Mouse (Mus musculus) cerebral cortex, adult 2 months (tissue): ENCODE results near the gene Utrn.

Source experiments
- WGBS: fragments of 180-500 bp; shearing (Covaris S2); methylation state at CpG from one replicate; pipeline ENCODE4 v1.1.7; 2018; 5-methylcytosine and 5-hydroxymethylcytosine counted together

Utrn gene

DNA sequence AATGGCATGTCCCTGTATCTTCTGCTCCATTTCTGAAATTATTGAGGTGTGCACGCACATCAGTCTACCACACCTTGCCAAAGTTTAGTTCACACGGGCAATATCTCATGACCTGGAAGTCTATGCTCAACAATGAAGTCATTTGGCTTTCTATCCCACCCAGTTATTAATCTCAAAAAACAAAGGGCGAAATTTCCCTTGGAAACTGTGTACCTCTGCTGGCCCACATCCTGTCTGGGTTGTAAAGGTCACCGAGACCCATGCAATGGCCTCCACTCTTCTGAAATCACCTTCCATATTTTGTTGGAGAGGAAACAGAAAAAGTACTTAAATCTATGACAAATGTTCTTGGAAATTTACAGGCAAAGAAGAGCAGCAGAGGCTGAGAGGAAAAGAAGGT is 70.9 kb downstream of the Utrn start:
- 89% methylated on average over 4 of the region's 4 CpGs for WGBS

DNA sequence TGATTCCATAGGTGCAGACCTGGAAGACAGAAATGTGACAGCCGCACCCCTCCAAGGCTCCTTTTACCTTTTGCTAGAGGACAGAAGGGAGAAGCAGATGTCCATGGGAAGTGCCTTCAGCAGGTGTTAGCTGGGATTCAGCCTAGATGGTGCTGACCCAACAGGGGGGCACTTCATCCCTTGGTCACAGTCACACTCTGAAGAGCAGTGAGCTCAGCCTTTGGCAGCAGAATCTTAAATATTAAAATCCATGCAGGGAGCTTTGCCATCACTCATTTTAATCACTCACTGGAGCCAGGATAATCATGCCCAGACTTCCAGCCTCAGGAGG is 72.7 kb downstream of the Utrn start:
- WGBS: 85% methylated on average over 1 of the region's 1 CpGs

GRCm38 (mm10) chr10:12795796-12796509 is 73.2 kb downstream of the Utrn start:
- 63% methylated on average over 8 of the region's 8 CpGs for WGBS

DNA sequence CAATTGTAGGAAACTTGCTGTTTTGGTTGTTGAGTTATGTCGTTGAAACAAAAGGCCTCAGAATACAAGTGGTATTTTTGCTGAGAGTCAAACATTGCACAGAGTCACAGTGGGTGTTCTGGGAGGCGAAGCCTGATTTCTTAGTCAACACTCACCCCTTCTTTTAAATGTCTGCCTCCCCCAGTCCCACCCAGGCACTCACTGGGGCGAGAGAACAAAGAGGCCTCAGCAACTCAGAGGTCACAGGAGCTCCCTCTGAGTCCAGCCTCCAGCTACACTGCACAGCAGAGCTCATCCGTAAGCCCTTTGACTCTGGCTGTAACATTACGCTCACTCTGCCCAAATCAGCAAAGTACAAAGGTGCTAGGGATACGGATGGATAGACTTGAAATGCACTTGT is 77.1 kb downstream of the Utrn start:
- WGBS: 55% methylated on average over 6 of the region's 6 CpGs

DNA sequence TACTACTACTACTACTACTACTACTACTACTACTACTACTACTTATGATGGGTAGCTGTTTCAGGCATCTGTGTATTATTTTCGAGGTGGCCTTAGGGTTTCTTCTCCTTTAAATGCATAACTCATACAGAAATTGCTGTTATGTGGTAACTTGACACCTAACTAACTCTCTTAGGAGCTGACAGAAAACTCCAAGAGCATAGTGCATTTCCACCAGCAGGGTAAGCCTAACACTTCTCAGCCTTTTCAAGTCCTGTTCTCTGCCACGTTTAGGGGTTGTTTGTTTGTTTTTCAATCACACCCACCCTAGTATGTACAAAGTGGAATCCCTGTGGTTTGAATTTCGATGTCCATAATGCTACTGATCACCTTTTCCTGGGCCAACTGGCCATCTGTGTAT is 78.3 kb downstream of the Utrn start:
- 80% methylated on average over 3 of the region's 3 CpGs for WGBS

- WGBS: 91% methylated on average over 1 of the region's 1 CpGs
Observed at GRCm38 (mm10) chr10:12788529-12788928, 80.6 kb downstream of the Utrn start.

- 73% methylated on average over 6 of the region's 6 CpGs for WGBS
Observed at GRCm38 (mm10) chr10:12787965-12788364, 81.2 kb downstream of the Utrn start.

GRCm38 (mm10) chr10:12785299-12785698 is 83.9 kb downstream of the Utrn start:
- 92% methylated on average over 5 of the region's 5 CpGs for WGBS

- 79% methylated on average over 4 of the region's 4 CpGs for WGBS
Observed at GRCm38 (mm10) chr10:12781381-12781907, 87.7 kb downstream of the Utrn start.

- 66% methylated on average over 6 of the region's 6 CpGs for WGBS
Observed at GRCm38 (mm10) chr10:12773178-12773577, 96.0 kb downstream of the Utrn start.

GRCm38 (mm10) chr10:12771511-12771910 is 97.7 kb downstream of the Utrn start:
- 84% methylated on average over 2 of the region's 2 CpGs for WGBS

DNA sequence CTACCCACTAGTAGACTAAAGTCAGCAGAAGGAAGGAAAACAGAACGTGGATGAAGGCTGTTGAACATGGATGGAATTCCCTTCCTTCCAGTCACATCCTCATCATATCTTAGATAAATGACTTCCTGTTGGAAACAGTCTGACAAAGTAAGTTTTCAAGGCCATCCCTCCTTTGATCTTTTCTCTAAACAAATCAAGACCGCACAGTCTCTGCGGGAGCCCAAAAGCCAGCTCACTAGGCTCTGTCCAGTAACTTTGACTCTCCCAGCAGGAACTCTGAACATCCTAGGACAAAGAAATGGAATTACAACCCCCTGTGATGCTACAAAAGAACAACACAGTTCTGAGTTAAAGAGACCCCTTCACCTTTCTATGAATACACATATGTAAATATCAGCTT is 106.5 kb downstream of the Utrn start:
- 79% methylated on average over 3 of the region's 3 CpGs for WGBS

GRCm38 (mm10) chr10:12758702-12758988 is 110.5 kb downstream of the Utrn start:
- 53% methylated on average over 6 of the region's 6 CpGs for WGBS

- 23% methylated on average over 5 of the region's 5 CpGs for WGBS
Observed at GRCm38 (mm10) chr10:12757943-12758701, 111.0 kb downstream of the Utrn start.

GRCm38 (mm10) chr10:12756692-12757091 is 112.5 kb downstream of the Utrn start:
- 86% methylated on average over 4 of the region's 4 CpGs for WGBS

GRCm38 (mm10) chr10:12754911-12755310 is 114.3 kb downstream of the Utrn start:
- 93% methylated on average over 2 of the region's 2 CpGs for WGBS

DNA sequence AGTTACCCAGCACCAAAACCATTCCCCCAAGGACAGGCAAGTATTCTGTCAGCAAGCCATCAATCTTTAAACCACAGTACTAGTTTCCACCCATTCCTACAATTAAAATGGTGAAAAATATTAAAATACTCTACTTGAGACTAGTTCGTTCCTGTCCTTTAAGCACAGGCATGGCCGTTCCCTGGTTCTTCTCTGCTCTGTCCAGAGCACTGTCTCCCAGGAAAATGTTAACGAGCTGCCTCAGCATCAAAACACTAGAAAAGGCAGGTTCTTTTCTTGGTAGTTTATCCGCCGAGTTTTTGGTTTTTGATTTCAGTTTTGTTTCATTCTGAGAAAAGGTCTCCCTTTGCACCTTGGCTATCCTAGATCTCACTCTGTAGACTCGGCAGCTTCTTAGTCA is 115.0 kb downstream of the Utrn start:
- 83% methylated on average over 6 of the region's 6 CpGs for WGBS

DNA sequence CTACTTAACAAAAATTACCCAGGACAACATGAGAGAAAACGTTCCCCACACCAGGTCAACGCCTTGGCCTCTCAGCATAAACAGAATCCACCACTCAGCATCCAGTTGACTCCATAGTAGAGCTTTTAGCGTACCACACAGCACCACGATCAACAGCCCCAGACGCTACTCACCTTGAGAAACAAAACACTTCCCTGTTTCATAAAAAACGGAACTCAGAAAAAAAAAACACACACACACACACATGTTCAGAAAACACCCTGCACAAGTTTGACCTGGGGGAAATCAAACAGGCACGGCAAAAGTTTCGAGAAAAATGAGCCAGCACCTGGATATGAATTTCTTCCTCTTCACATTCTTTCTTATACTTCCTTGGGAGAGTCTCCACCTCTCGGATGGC is 125.4 kb downstream of the Utrn start:
- WGBS: 90% methylated on average over 9 of the region's 9 CpGs

DNA sequence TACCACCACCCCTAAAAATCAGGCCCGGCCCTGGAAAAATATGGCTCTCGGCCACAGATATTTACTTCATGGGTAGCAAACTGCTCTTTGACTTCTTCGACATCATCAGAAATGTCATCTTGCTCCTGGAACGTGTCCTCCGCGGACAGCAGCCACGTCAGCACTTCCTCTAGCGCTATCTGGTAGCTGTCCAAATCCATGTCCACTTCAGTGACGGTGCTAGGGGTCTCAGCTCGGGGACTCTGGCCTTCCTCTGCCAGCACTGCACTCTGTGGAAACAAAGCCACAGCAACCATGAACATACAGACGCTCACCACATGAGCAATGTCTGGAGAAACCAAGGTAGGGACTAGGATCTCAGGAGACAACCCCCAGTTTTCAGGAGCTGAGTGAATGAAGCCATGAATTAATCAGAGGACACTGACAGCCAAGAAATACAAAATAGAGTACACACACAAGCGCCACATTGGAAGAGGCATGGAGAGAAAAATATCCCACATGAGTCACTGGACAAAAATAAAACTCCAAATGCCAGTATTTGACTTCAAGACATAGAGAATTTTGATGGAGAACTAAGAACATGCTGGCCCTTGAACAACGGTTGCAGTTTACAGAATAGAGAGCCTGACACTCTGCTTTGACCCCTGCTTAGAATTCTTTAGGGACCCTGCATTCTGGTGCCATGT is 129.7 kb downstream of the Utrn start:
- WGBS: 72% methylated on average over 13 of the region's 13 CpGs

GRCm38 (mm10) chr10:12737926-12738325 is 131.2 kb downstream of the Utrn start:
- 79% methylated on average over 9 of the region's 9 CpGs for WGBS

- WGBS: 60% methylated on average over 18 of the region's 18 CpGs
Observed at GRCm38 (mm10) chr10:12736861-12737835, 132.0 kb downstream of the Utrn start.

DNA sequence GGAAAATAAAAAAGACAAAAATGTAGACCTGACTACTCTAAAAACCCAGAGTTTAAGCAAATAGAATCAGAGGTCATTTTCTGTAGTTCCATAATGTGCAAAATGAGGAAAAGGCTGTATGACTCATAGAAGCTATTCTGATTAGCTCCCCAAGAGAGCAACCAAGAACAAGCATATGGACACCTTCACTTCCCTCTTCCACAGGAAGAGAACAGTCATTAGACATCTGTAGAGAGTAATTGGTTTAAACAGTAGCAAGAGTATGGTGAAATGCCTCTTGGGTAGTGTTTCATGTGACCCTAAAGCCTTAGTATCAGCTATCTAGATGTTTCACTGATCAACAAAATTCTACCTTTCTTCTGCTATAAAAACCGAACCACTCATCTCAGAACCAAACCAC is 133.5 kb downstream of the Utrn start:
- 100% methylated on average over 1 of the region's 1 CpGs for WGBS
